Mouse (Mus musculus) brain, adult 2 months (tissue): Measurements from ENCODE around the gene Kcnj14.

Source experiments
- DNase-seq: peaks from one replicate; pipeline ENCODE4 v3.0.0; 2011; ENCODE audit warnings: low read depth, low spot score

Gene Kcnj14

GRCm38 (mm10) chr7:45832428-45832827 lies 7.8 kb upstream of the Kcnj14 start:
- DNase-seq, result no peak

GRCm38 (mm10) chr7:45831128-45831525 lies 6.5 kb upstream of the Kcnj14 start:
- no peak for DNase-seq

- DNase-seq, result peak; percentile 96
These were observed 6.0 kb upstream of the Kcnj14 start, which contains the start of gene Grwd1 for GRCm38 (mm10) chr7:45830427-45831127. Grwd1 (minus strand) TSS chr7:45830944.

- DNase-seq, result no peak
These were observed 2.0 kb upstream of the Kcnj14 start for GRCm38 (mm10) chr7:45826631-45827030.

GRCm38 (mm10) chr7:45820913-45821312 lies 3.7 kb downstream of the Kcnj14 start:
- DNase-seq, result no peak

GRCm38 (mm10) chr7:45819843-45820242 lies 4.7 kb downstream of the Kcnj14 start:
- no peak for DNase-seq

GRCm38 (mm10) chr7:45815984-45816351 lies 8.6 kb downstream of the Kcnj14 start:
- DNase-seq, result no peak

GRCm38 (mm10) chr7:45815323-45815983 lies 9.1 kb downstream of the Kcnj14 start:
- DNase-seq, result no peak

- DNase-seq, result no peak
These were observed 9.7 kb downstream of the Kcnj14 start for GRCm38 (mm10) chr7:45814841-45815240.

GRCm38 (mm10) chr7:45813787-45814779 lies 10.5 kb downstream of the Kcnj14 start, which contains the start of gene Cyth2:
Cyth2 (minus strand) TSS chr7:45814581.
- DNase-seq, result peak; percentile 100

- no peak for DNase-seq
These were observed 11.7 kb downstream of the Kcnj14 start for GRCm38 (mm10) chr7:45812921-45813320.

- peak; percentile 64 for DNase-seq
These were observed 15.1 kb downstream of the Kcnj14 start for GRCm38 (mm10) chr7:45809276-45810075.

- no peak for DNase-seq
These were observed 16.1 kb downstream of the Kcnj14 start for GRCm38 (mm10) chr7:45808471-45808870.

- no peak for DNase-seq
These were observed 18.6 kb downstream of the Kcnj14 start for GRCm38 (mm10) chr7:45805941-45806340.

GRCm38 (mm10) chr7:45802551-45802950 lies 22.0 kb downstream of the Kcnj14 start:
- DNase-seq, result no peak

- DNase-seq, result peak; percentile 97
These were observed 23.2 kb downstream of the Kcnj14 start for GRCm38 (mm10) chr7:45801348-45801747.

GRCm38 (mm10) chr7:45800546-45801204 lies 23.9 kb downstream of the Kcnj14 start:
- DNase-seq, result no peak

- DNase-seq, result no peak
These were observed 24.6 kb downstream of the Kcnj14 start for GRCm38 (mm10) chr7:45800001-45800400.

GRCm38 (mm10) chr7:45798931-45799330 lies 25.7 kb downstream of the Kcnj14 start:
- DNase-seq, result no peak

- no peak for DNase-seq
These were observed 26.1 kb downstream of the Kcnj14 start for GRCm38 (mm10) chr7:45798511-45798836.
